Mouse (Mus musculus) WW6 (cell line): ENCODE data around the gene Prrc2a.

Experiments
- DNase-seq: peaks from one replicate; pipeline ENCODE4 v3.0.0-alpha.2; 2013; ENCODE audit warnings: low read depth, low spot score

The Prrc2a gene

GRCm38 (mm10) chr17:35104754-35105153, 59.9 kb downstream of the Prrc2a start:
- DNase-seq: no peak

- DNase-seq: no peak
Observed at GRCm38 (mm10) chr17:35104079-35104478, 60.6 kb downstream of the Prrc2a start.

- DNase-seq: no peak
Observed at GRCm38 (mm10) chr17:35103221-35103690, 61.4 kb downstream of the Prrc2a start.

- DNase-seq: no peak
Observed at GRCm38 (mm10) chr17:35102299-35102698, 62.4 kb downstream of the Prrc2a start.

GRCm38 (mm10) chr17:35101161-35101560, 63.5 kb downstream of the Prrc2a start:
- DNase-seq: no peak

- no peak for DNase-seq
Observed at GRCm38 (mm10) chr17:35100196-35100765, 64.4 kb downstream of the Prrc2a start.
